Mouse (Mus musculus): ENCODE measurements around the gene Mesp2. TPM values are rescaled to one million over a fixed set of nuclear protein-coding genes. Genes with fewer than 3 reads are reported as not detected.
A peak's percentile ranks its signal among the peaks of the same experiment; 100 is the strongest.

Gene Mesp2
- total RNA-seq, 2 experiments from 2014 or later, result 1.4 to 2.6 TPM

DNA sequence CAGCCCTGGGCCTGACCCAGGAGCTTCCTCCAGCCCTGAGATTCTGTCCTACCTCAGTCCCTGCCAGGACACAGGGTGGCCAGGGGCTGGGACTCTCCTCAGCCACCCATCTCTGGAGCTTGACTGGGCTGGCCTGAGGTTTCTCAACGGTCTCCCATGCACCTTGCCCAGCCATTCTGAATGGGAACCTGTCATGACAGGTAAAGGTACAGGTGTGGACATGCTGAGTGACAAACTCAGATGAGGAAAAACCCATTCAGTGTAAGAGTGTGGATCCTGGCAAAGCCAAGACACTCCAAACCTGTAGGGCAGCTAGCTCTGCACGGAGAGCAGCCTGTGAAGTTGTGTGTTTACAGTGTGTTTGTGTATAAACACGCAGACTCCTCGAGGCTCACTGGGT, 10.2 kb upstream of the Mesp2 start:
- DNase-seq (ENCODE audit: extremely low spot score in 1 of 2, low spot score in 2 of 2), result no peak
- intact Hi-C loops (cut with DNase I), result no loop called here

DNA sequence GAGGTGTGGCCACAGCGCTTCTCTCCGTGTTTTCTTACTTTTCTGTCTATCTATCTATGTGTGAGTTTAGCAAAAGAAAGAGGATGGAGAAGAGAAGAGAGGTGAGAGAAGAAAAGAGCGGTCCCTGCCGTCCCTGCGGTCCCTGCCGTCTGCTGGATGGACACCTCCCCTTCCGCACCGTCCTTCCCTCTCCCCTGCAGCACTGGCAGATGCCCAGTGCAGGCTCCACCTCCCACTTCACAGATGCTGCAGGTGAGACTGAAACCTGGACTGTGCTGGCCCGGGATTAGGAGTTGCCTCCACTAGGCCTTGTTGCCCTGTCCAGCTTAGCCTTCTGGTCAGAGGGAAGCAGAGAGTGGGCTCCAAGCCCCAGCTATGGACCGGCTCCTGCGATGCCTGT, 9.1 kb upstream of the Mesp2 start:
- intact Hi-C loops (cut with DNase I), result no loop called here
- DNase-seq (ENCODE audit: extremely low spot score in 1 of 2, low spot score in 2 of 2), result no peak

DNA sequence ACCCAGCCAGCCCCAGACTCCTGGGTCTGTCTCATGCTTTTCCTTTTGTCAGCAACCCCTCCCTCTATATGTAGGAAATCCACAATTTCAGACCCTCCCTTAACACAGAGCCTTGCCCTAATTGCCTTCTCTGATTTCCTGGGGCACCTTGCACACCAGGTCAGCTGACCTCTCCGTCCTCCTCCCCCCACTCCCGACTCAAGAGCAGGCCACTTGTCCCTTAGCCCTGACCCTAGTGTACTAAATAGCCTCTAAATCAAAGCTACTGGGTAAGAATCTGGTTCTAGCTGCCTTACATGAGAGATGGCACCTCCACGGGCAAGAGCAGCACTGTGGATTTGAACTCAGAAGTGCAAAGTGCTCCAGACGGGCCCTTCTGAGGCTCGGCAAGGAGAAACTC, 8.5 kb upstream of the Mesp2 start:
- DNase-seq (ENCODE audit: extremely low spot score in 1 of 2, low spot score in 2 of 2), result no peak
- intact Hi-C loops (cut with DNase I), result no loop called here

DNA sequence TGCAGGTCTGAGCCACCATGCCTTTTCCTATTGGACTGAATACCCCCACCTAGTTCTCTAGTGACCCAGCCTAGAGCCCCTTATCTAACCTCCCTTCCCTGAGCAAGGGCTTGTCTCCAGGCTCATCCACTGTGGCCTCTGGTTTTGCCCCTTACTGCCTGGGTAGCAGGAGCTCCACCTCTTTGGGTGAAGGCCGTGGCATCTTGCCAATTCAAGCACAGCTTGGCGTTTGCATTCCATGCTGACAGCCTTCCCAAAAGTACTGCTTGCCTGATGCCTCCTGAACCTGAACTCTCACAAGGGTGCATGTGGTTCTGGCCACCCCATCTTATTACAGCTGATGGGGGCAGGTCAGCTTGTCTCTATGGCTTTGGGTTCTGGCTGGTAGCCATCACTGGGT, 6.6 kb upstream of the Mesp2 start:
- intact Hi-C loops (cut with DNase I), result no loop called here
- DNase-seq (ENCODE audit: extremely low spot score in 1 of 2, low spot score in 2 of 2), result no peak

DNA sequence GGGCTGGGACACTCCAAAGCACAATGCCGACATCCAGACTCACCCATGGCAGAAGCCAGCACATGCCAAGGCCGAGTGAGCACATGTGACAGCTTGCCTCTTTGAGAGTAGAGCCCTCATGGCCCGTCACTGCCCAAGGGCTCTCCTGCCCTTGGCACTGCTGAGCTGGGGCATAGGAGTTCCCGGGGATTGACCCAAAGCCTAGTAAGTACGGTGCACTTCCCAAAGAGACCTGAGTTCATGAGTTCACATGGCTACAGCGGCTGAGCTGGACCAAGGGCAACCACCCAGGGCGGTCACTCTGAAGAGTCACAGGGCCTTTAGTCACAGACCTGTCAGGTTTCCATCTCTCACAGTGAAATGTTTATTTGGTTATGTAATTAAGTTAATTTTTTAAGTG, 2.0 kb upstream of the Mesp2 start:
- intact Hi-C loops (cut with DNase I), result no loop called here
- DNase-seq (ENCODE audit: extremely low spot score in 1 of 2, low spot score in 2 of 2), result no peak

DNA sequence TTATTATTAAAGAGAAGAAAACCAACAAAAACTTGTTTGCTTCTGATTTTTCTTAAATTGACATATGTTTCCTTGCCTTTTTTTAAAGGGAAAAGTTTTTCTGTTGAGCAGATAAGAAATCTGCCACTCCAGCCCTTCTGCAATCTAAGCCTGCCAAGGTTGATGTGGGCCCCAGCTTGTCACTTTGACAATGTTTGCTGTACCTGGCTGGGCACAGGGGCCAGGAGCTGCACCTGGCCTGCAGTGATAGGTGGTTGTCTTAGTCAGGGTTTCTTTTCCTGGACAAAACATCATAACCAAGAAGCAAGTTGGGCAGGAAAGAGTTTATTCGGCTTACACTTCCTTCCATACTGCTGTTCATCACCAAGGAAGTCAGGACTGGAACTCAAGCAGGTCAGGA, 2.9 kb downstream of the Mesp2 start:
- no peak for DNase-seq (ENCODE audit: extremely low spot score in 1 of 2, low spot score in 2 of 2)
- intact Hi-C loops (cut with DNase I), result no loop called here

DNA sequence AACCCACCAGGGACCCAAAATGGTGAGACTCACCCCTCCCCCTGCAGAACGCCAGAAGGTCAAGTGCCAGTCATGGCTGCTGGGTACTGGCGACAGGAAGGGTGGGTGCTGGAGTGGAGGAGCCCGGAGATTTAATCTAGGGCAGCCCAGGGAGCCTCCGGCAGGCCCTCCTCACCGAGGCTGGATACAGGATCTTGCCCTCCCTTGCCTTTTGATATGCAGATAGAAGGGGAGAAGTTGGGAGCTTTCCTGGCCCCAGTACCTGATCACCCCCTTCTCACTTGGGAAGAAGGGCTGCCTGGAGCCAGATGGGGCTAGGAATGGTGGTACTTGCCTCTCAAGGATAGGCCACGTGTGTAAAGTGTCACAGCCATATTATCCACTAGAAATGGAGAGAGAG, 7.8 kb downstream of the Mesp2 start:
- DNase-seq (ENCODE audit: extremely low spot score in 1 of 2, low spot score in 2 of 2), result no peak
- intact Hi-C loops (cut with DNase I), result no loop called here

DNA sequence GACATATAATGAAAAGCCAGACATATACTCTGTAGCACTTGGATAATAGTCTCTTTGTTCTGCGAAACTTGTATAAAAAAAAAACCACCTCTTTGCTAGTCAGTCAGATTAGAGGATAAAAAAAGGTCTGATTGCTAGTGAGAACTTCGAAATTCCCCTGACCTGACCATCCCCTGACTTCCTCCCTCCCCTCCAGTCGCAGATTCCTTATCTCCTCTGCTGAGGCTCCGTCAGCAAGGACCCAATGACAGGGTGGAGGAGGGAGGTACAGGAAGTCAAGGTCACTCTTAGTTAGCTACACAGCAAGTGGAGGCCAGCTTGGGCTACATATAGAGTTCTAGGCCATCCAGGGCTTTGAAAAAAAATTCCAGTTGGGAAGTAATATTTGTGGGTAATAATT, 9.0 kb downstream of the Mesp2 start:
- no peak for DNase-seq (ENCODE audit: extremely low spot score in 1 of 2, low spot score in 2 of 2)
- intact Hi-C loops (cut with DNase I), result no loop called here

DNA sequence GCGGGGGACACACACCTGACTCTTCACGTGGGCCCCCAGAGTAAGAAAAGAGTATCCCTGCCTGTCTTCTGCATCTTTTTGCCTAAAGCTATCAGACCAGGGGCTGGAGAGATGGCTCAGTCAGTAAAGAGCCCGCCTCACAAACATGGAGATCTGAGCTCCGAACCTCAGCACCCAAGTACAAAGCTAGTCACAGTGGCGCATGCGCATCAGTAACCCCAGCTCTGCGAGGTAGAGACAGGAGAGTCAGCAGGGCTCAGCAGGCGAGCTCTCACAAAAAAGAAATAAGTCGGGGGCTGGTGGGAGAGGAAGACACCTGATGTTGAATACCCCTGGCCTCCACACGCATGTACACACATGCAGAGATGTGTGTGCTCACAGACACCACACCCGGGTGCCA, 9.5 kb downstream of the Mesp2 start:
- intact Hi-C loops (cut with DNase I), result no loop called here
- DNase-seq (ENCODE audit: extremely low spot score in 1 of 2, low spot score in 2 of 2), result no peak

DNA sequence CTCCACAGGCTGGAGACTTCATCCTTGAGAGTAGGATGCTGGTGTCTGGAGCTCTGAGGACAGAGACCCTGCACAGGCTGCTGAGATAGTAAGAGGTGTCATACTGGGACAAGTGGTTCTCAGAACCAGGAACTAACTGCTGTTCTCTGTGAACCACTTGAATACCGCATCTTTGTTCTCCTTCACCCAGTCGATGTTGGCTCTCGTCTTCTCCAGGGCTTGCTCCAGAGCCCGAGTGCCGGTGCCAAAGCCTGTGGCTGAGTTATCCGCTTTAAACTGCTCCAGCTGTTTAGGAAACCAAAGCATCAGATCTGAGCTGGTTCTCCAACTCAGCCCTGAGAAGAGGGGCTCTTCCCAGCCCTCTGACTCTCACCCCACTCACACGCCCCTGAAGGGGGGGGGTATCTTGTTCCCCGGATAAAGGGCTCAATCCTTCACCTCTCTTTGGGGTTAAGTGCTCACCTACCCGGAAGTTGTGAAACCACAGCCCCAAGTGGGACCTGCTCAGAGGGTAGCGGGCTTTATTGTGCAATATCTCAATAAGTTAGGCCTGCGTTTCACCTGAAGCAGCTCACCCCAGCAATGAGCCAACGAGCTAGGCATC, 11.7 kb downstream of the Mesp2 start:
- no peak for DNase-seq (ENCODE audit: extremely low spot score in 1 of 2, low spot score in 2 of 2)
- intact Hi-C loops (cut with DNase I), result no loop called here

DNA sequence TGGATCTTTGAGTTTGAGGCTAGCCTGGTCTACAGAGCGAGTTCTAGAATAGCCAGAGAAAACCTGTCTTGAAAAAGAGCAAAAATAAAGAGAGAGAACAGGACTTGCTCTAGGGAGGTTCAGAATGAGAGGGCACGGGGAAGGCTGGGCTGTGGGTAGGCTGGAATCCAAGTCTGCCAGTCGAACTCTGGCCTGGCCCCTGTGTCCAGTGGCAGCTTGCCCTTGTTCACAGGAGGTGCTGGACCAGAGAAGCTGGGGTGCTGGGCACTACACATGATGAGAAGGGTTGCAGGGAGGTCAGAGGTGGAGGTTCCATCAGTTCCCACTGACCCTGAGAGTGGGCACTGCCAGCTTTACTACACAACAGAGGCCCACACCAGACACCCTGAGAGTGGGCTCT, 17.8 kb downstream of the Mesp2 start:
- DNase-seq (ENCODE audit: extremely low spot score in 1 of 2, low spot score in 2 of 2), result no peak
- intact Hi-C loops (cut with DNase I), result no loop called here

DNA sequence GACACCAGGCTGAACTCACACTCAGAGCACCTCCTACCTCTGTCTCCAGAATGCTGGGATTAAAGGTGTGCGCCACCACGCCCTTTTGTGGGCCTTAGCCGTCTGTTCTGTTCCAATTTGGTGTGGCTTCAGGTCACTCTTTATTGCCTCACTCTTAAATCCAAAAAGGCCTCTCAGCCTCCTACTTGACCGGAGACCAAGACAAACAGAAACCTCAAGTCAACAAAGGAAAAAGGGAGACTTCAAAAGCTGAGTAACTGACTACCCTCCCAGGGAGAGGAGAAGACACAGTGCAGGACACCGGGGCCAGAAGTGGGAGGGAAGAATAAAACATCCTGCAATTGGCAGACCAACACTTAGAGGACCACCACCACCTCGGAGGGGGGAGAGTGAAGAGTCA, 20.6 kb downstream of the Mesp2 start:
- intact Hi-C loops (cut with DNase I), result no loop called here
- no peak for DNase-seq (ENCODE audit: extremely low spot score in 1 of 2, low spot score in 2 of 2)

DNA sequence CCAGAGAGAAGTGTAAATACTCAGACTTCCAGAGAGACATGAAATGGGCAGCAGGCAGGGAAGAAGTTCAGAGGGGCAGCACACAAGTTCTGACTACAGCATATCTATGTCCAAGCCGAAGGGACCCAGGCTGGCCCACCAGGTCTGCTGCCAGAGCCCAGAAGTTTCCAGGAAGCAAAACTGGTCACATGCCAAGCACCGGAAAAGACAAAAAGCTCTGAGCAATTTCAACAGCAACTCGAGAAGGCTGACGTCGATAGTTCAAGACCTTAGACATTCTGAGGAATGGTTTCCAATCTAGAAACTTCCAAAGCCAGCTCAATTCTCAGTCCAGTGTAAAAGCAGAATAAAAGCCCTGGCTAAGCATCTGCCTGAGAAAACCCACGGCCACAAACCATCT, 21.1 kb downstream of the Mesp2 start:
- intact Hi-C loops (cut with DNase I), result no loop called here
- peak in 1 of 2 experiments; percentile 62 for DNase-seq (ENCODE audit: extremely low spot score in 1 of 2, low spot score in 2 of 2)

DNA sequence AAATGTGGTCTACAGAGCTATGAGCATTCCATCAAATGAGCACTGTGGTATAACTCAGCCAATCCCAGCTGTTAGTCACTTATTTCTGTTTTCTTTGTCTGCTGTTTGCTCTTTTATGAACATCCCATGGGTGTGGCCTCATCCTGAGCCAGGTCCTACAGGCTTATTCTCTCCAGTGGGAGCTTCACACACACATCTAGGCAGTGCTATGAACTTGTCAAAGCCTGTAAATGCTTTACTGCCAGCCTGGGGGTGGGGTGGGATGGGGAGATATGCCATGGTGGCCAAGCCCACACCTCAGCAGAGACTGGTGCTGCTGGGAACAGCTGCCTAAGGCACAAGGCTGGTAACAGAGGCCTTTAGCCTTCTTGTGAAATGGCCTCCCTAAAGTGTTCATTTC, 22.5 kb downstream of the Mesp2 start:
- DNase-seq (ENCODE audit: extremely low spot score in 1 of 2, low spot score in 2 of 2), result no peak
- intact Hi-C loops (cut with DNase I), result no loop called here

DNA sequence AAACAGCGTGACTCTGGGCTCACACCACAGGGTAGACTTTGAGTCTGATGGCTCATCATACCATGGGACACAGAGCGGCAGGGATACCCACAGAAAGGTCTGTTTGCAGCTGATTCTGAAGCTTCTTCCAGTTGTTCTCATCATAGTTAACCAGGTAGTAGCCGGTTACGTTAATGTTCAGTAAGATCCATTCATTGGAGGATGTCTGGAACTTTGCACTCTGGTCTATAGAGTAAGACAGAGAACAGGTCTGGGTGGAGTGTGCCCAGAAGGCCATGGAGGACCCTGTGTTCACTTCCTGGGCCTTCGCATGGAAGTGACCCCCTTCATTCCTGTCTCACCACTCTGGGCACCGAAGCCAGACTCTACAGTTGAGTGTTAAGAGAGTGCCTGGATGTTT, 24.7 kb downstream of the Mesp2 start:
- DNase-seq (ENCODE audit: extremely low spot score in 1 of 2, low spot score in 2 of 2), result no peak
- intact Hi-C loops (cut with DNase I), result no loop called here

DNA sequence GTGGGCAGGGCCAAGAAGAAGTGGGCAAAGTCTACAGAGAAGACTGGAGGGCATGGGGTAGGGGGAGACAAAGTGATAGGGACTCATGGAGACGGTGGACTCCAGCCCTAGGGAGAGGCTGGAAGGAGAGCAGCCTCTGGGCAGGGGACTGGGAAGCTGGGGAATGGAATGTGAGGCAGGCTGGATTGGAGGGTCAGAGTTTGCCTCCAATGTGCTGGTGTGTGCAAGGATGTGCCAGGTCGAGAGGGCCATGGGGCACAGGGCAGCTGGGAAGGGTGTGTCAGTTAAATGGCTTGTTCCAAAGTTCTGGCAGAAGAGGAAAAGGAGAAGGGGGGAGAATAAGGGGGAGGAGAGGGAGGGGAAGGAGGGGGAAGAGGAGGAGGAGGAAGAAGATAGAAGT, 26.7 kb downstream of the Mesp2 start:
- DNase-seq (ENCODE audit: extremely low spot score in 1 of 2, low spot score in 2 of 2), result no peak

DNA sequence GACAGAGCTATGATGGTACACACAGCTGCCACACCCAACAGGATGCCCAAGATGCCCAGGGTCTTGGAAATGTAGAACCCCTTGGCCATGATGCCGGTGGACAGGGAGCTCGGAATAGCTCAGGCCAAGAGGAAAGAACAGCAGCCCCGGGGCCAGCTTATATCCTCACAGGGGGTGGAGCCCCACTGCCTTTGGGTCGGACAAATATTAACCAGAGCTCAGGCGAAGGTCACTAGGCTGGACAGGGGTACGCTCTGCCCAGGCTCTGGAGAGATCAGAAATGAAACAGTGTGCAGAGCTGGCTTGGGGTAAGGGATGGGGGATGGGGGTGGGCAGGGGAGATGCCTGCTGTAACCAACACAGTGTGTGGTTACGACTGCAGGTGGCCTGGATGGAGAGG, 31.6 kb downstream of the Mesp2 start:
- DNase-seq (ENCODE audit: extremely low spot score in 1 of 2, low spot score in 2 of 2), result no peak
- intact Hi-C loops (cut with DNase I), result no loop called here

More for the DNA sequence above, 26.7 kb downstream of the Mesp2 start:
- intact Hi-C loops (cut with DNase I), result no loop called here

DNA sequence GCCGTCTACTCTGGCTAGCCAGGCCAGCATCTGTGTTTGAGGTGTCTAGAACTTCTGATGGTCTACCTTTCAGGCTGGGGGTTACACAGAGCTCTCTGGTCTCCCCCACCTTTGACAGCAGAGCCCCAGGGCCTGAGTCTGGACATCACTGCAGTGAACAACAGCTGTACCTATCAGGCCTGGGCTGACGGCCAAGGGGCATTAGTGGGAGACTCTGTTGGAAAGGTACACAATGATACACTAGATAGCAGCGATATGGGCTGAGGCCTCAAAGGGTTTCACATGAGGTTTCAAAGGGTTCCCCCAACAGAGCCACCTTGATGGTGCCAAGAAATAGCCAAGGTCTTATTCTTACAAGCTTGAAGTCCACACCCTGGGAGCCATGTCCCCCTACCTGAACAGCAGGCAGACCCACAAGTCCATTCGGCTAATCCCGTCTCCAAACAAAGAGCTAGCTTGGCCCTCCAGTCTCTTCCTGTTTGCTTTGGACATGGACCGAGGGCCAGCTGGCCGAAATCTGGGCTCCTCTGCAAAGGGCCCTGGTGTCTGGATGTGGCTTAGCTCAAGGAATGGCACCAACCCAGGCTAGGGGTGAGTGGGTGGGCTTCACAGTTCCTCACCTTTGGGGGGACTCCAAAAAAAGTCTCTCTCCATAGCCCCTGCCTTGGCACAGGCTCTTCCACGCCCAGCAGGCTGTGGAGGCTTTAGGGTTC, 33.7 kb downstream of the Mesp2 start:
- intact Hi-C loops (cut with DNase I), result no loop called here
- peak in 1 of 2 experiments; percentile 52 for DNase-seq (ENCODE audit: extremely low spot score in 1 of 2, low spot score in 2 of 2)

DNA sequence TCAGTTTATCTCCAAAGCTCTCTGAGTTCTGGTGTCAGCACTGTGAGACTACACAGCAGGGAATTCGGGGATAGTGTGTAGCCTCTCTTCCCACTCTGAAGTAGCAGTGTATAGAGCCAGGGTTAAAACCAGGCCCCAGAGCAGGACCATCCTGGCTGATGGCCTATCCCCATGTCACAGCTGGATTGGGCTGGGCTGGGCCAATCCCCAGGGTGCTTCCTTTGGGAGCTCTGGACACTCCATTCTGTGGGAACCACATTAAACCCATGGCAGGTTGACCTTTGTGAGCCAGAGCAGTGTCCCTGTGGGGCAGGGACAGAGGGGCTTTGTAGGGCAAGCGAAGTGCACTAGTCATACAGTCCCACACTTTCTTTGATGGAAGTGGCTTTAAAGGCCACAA, 35.8 kb downstream of the Mesp2 start:
- peak in 1 of 2 experiments; percentile 63 for DNase-seq (ENCODE audit: extremely low spot score in 1 of 2, low spot score in 2 of 2)
- intact Hi-C loops (cut with DNase I), result no loop called here

DNA sequence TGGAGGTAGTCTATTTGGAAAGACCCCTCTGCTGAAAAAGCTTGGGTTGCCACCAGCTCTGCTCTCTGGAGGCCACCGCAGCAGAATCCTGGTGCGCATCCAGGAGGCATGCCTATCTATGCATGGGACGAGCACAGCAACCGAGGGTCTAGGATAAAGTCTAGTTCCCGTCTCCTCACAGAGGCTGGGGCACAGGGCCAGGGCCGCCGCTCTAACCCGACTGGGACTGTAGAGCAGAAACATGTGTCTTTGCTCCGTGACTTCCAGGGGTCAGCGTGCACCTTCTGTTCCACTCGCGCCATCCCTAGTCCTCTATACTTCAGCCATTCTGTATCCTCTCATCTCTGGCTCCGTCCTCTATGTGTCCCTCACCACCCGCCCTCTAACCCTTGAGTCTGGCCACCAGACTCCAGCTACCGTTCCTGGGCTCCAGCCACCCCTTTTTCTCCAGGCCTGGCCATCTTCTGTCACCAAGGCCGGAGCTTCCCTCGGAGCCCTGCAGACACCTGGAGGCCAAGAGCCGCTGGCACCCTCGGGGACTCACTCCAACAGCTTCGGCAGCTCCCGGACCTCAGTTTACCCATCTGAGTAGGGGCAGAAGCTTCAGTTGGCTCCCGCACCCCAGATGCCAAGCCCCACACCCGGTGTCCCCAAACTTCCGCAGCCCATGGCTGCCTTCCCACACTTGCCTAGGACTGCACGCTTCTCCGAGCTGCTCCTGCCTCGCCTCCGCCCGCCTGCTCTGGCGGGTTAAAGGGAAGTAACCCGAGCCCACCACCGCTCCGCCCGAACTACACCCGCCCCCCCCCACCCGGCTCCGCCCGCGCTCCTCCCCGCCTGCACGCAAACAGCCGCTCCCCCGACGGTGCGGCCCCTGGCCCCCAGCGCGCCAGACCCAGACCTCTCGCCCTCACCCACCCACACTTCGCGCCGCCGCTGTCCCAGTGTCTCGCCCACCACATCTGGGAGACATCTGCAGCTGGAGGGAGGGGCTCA, 37.2 kb downstream of the Mesp2 start:
- intact Hi-C loops (cut with DNase I), result no loop called here
- peak in 1 of 2 experiments; percentile 58 for DNase-seq (ENCODE audit: extremely low spot score in 1 of 2, low spot score in 2 of 2)

Measured in left cerebral cortex, postnatal 10 days (tissue).